Mouse (Mus musculus) 416B (cell line): ENCODE measurements around the gene Tbc1d16.

Experiments
- DNase-seq: peaks from one replicate; pipeline ENCODE4 v3.0.0; 2011; ENCODE audit warnings: low read depth

Tbc1d16 gene

DNA sequence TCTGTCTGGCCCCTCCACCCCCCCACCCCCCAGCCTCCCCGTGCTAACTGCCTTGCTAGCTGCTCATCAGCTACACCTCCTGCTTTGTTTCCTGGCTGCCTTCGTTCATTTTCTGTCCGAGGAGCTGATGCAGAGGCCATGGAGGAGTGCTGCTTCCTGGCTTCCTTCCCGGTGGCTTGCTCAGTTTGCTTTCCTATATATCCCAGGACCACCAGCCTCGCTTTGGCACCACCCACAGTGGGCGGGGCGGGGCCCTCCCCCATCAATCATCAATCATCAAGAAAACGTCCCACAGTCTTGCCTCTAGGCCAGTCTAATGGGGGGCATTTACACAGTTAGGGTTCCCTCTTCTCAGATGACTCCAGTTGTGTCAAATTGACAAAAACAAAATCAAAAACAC, 8.1 kb upstream of the Tbc1d16 start:
- DNase-seq: no peak

DNA sequence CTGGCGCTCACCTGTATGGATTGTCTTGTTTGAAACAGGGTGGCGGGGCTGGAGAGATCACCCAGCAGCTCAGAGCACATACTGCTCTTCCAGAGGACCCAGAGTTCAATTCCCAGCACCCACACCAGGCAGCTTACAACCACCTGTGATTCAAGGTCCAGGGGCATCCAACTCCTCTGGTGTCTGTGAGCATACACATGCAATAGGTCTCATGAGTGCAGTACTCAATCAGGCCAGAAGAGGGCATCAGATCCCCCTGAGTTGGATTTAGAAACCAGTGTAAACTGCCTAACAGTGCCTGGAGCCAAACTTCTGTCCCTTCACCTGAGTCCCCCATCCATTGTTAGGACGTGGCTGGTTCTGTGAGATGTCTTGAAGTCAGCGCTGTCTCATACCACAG, 7.3 kb upstream of the Tbc1d16 start:
- peak; percentile 83 for DNase-seq

DNA sequence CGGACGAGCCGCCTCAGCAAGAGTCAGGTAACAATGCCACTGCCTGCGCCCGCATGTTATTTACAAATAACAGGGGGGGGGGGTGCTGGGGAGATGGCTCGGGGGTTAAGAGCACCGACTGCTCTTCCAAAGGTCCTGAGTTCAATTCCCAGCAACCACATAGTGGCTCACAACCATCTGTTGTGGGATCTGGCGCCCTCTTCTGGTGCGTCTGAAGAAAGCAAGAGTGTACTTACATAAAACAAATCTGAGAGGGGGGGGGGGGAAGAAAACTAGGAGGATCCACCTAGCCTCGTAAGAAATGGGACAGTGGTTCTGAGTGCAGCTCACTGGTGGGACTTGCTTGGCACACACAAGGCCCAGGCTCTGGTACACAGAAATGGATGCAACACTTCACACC, 6.5 kb upstream of the Tbc1d16 start:
- no peak for DNase-seq

DNA sequence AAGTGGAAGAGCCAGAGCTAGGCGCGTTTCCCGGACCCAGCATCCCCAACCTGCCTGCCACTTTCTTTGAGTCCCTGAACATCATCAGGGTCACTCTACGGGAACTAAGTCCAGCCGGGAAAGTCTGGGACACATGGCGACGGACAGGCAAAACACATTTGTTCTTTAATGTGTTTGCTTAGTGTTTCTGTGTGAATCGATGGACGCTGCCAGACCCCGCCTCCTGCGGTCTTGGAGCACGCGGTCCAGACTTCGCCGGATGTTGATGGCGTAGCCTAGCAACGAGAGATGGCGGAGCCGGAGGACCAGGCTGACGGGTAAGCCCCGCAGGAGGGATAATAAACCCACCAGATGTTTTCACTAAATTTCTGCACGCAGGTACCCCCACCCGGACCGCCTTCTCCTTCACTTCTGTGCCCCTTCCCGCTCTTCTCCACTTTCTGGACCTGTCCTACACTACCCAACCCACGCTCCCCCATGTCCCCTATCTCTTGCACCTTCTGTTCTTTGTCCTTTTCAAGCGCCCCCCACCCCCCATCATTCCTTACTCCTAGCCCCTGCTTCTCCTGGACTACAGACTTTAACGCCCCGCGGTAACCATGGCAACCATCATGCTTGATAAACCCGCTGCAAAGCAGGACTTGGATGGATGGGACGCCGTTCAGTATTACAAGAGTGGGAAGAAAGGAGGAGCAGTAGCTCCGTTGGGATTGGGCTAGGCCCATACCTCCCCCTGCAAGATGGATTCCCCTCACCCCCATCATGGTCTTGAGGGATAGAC, 737 bp upstream of the Tbc1d16 start:
- DNase-seq: peak; percentile 61

DNA sequence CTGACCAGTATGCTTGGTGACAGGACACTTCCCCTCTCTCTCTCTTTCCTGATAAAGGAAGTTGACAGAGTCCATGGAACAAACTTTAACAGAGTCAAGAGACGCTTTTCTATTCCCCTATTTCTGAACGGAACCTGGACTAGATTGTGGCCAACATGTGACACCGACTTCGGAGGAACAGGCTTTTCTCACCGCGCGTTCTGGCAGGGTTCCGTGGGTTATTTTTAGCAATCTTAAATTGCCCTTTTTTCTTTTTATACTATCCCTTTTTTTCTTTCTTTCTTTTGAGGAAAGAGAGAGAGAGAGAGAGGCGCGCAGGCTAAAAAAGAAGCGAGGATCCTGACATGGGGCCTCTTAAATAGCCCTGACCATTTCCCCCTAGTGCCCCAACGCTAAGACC, 708 bp downstream of the Tbc1d16 start:
- peak; percentile 36 for DNase-seq

DNA sequence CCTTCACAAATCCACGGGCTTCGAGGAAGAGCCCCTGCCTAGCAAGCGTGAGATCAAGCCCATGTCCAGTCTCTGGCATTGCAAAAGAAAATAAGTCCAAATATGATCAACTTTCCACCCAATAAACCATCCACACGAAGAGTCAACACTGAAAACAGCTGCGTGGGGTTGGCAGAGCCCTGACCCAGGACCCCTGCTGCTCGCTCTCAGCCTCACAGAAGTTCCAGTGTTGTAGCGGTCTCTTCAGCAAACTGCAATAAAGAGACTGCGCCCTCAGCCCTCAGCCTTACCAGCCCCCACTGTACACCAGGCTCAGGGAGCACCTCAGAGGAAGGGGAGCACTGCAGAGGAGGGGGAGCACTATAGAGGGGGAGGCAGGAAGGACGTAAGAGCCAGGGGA, 2.7 kb downstream of the Tbc1d16 start:
- DNase-seq: no peak

DNA sequence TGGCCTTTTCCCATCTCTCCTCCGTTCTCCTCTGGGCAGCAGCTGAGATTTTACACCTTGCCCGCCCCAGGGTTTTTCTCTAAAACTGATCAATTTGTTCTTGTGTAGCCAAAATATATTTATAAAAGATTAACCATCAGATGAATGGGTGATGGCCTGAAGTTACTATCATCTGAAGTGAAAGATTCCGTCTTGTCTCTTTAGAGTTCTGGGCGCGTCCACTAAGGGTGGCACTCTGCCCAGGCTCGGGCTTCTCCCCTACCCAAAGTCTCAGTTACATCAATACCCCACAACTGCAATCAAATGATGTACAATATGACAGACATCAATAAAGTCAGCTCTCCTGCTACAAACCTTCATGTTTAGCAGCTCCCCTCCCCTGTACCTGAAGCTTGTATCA, 3.4 kb downstream of the Tbc1d16 start:
- DNase-seq: no peak

DNA sequence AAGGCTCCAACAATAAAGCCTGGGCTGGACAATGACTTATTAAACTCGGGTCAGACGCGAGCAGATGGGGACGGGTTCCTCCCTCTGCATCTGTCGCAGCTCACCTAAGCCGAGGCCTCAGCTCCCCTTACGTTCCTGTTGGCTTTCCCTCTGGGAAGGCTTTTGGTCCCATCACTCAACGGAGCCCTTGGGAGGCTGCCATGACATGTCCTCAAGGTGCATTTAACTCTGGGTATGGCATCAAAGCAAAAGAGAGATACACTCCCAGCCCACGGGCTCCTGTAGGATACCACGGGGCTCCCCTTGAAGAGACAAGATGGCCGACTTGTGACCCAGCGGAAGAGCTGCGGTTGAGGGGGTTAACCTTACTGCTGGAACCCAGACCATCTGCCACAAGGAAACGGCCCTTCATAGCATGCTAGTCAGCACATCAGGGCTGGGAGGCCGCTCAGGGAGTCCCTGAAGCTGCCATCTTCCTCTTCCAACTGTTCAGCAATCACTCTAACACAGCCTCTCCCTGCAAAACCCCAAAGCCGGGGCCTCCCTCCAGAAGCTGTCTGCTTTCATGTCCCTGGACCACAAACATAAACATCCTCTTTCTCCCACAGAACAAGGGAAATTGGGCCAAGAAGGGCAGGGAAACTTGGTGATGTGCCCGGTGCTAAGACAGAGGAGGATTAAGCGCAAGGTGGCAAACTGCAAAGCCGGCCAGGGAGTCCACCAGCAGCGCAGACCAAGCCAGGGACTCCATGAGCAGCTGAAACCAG, 5.0 kb downstream of the Tbc1d16 start:
- DNase-seq: no peak

DNA sequence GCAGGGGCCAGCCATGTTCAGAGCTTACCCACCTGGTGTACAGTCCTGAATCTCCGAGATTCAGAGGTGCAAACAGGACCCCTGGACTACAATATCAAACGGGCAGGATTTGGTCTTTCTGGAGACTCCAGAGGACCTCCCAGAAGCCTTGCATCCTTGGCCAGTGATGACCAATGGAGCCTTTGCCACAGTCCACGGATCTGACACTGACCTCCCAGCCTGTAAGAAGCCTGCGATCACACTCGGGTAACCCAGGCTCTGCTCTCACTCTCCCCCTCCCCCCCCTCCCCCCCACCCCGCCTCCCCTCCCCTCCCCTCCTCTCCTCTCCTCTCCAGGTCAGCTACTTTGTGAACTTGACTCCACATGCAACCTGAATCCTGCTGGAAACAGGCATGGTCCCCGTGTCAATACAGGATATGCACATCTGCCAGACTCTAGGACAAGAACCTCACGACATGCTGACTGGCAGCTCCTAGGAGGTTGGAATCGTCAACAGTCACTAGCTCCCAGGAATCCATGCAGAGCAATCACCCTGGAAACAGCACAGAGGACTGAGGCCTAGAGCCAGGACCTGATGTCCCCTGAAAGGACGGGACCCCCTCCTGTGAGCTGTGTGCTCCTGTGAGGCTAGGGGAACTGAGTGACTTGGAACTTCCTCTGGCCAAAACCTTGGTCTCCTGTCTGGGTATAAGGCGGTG, 6.3 kb downstream of the Tbc1d16 start:
- DNase-seq: no peak

DNA sequence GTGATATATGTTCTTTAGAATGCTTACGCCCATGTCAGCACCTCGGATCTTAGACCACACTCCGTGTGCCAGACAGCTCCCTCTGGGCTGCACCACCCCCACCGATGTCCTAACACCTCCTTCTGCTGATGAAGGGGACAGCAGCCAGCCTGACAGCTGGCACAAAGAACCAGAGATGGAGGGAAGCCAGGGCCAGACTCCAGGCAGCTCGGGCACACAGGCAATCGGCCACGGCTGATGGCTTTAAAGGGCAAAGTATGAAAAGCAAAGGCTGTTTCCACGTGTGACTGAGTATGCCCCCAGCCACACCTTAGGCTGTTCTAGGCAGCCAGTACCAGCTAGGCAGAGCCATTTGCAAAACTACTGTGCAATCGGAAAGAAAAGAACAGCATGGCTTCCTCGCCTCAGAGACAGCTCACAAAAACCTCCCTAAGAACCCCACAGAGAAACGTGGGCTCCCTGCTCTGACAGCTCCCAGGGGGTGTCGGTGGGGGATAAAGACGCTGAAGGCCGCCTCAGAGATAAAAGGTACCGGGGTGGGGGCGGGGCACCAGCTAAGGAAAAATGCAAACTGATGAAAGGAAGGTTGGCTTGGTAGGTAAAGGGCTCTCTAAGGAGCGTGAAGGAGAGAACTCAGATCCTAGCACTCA, 8.4 kb downstream of the Tbc1d16 start:
- DNase-seq: no peak

DNA sequence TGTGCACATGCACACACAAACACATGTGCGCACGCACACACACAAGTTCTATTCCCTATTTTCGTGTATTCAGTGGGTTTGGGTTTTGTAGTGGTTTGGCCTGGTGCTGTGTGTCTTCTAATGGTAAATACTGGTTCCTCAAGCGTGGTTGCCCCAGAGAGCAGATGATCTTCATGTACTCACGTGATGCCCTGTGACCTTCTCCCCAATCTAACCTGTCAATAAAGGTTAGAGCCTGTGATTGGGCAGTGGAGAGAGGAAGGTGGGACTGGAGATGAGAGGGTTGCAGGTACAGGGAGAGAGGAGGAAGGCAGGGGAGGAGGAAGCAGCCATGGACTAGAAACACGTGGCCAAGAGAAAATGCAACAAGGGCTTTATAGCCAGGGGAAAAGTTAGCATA, 10.4 kb downstream of the Tbc1d16 start:
- DNase-seq: no peak

DNA sequence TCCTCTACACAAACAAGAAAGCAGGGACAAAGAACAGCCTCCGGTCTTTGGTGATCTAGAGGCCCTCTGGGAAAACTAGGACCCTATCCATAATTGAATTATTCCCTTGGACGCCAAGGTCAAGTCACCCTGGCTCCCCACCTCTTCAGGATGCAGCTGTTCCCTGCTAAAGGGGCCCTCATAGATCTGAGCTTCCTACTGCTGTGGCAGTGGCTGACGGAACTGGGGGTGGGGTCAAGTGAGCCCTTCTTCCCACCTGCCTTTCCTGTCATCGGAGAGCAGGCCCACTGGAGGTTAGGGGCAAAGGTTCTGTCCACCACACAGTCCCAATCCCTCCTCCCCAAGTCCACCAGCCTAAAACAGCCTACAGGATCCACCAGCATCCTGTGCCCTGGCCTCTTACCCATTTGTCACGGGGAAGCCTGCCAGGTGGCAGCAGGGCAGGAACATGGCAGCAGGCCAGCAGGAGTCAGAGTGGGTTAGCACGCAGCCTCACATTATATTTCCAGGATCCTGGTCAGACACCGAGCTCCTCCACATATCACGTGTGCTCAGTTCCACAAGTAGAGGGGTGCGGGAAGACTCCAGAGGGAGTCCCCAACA, 12.3 kb downstream of the Tbc1d16 start:
- peak; percentile 73 for DNase-seq

DNA sequence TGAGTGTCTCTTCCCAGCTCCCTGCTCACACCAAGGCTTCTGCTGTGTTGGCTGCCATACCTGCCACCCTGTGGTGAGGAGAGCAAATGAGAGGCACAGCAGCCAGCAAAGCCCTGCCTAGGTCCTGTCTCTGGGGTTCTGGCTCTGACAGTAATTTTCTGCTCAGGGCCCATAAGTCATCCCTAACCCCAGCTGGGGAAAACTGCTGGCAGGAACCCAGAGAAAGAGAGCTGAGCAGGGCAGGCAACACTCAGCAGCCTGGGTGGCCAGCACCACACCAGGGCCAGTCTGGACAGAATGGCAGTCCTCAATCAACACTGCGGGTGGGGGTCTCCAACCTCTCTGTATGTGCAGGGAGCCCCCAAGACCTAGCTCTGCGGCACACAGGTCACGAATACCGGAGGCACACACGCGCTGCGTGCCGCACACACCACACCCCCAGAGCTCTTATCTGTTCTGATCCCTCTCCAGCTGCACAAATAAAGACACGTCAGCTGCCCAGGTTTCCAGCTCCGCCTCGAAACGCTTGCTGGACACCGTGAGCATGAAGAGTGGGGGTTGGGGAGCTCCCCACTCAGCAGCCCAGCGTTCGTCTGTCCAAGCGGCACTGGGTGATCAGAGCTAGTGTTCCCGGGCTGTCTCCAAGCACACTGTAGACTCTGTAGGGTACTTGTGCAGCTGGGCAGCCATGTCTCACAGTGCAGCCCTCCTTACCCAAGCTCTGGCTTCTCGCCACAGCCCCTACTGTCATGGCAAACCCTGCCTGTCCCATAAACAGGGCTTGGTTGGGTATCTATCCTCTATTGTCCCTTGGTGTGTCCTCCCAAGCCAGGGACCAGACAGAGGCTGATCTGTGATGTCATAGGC, 13.0 kb downstream of the Tbc1d16 start:
- DNase-seq: peak; percentile 91

DNA sequence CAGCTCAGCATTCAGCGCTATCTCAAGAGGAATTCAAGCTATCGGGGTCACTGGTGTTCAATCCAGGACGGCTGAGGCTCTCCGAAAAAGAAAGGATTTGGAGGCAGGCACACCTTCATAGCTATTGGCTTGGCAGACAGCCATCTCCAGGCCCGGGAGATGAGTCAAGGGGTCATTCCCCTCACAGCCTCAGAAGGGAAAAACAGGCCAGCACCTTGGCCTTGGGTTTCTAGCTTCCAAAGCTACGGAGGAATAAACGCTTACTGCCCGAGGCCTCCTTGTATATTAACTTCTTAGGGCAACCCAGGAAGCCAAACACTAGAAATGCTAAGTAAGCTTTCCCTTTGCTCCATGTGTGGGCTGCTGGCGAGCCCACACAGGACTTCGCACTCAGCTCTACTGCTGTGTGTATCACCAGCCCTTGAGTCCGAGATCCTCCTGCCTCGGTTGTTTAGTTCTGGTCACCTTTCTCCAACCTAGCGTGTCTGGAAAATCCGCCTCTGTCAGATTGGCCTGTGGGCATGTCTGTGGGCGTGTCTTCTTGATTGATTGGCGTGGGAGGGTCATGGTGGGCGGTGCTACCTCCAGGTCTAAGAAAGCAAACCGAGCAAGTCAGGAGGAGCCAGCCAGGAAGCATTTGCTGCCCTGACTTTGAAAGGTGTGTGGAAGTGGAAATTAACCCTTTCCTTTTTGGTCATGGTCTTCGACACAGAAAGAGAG, 15.0 kb downstream of the Tbc1d16 start:
- no peak for DNase-seq

DNA sequence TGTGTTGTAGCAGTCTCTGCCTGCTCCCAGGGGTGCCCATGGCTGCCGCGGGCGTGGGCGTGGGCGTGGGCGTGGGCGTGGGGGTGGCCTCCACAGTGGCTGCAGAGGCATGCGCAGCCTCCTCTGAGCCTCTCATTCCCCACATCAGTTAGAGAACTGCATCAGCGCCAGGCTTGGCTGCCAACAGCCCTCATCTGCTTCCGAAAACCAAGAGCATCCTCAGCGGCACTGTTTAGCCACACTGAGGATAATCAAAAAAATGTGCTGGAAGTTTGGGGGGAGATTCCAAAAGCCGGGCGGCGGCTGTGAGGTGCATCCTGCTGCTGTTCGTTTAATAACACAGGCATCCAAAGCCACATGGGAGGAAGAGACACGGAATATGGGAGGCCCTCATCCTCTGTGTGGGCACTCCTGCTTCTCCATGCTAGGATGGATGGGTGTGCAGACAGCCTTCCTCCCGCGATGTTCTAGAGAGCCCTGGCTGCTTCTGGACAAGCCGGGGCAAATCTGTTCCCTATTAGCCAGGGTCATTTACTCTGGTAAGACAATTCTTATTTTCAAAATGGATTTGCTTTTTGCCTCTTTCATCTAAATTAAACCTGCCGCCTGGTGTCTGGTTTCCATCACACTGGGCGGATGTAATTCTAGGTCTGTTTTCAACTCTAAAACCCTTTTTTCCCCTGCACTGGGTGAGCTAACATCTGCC, 16.5 kb downstream of the Tbc1d16 start:
- DNase-seq: no peak

DNA sequence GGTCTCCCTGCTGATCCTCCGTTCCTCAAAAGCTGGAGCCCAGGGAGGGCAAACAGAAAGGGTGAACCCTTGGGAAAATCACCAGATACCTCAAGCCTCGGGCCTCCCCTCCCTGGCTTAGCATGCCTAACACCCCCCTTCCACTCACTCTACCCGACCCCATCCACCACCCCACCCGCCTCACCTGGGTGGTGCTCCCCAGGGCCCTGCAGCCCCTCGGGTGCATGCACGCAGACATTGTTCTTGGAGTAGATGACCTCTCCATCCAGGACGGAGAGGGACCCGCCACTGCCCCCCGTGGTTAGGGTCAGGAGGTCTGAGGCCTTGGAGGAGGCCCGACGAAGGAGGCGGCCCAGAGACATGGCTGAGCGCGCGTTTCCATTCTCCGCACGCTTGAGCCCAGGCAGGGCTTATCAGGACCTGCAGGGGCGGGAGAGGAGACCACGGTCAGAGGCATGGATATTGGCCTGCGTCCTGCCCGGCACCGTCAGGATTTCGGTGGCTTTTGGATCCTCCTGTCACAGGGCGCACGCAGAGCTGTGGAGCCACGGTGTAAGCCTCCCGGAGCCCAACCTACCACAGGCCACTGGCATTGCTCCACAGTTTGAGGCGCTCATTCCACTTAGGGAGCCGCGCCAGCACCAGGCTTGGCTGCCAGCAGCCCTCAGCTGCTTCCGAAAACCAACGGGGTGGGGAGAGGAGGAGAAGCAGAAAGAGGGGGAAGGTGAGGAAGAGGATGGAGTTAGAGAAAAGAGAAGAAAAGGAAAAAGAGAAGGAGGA, 17.8 kb downstream of the Tbc1d16 start:
- no peak for DNase-seq

DNA sequence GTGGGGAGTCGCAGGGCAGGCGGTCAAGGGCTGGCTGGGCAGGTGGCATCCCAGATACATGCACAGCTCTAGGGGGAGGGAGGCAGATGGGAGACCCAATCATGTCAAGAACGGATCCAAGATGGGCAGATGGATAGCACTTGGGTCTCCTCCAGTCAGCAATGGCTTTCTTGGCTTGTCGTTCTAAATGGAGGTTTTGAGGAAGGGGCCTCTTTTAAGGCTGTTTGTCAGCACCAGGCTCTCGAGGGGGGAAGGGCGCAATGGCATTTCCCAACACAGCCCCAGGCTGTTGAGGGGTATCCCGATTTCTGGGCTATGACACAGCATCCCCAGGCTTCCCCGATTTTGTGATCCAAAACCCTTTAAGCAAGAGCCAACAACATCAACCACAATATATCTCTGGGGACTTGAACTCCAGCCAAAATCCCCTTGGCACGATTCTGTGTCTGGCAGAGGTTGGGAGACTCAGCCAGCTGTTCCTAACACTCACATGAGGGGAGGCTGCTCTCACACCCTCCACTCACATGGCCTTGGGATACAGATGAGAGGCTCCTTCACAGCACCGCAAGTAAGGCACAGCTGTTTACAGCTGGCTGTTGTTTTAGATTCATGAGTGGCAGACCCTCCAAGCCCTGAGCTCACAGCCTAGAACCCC, 18.8 kb downstream of the Tbc1d16 start:
- no peak for DNase-seq

DNA sequence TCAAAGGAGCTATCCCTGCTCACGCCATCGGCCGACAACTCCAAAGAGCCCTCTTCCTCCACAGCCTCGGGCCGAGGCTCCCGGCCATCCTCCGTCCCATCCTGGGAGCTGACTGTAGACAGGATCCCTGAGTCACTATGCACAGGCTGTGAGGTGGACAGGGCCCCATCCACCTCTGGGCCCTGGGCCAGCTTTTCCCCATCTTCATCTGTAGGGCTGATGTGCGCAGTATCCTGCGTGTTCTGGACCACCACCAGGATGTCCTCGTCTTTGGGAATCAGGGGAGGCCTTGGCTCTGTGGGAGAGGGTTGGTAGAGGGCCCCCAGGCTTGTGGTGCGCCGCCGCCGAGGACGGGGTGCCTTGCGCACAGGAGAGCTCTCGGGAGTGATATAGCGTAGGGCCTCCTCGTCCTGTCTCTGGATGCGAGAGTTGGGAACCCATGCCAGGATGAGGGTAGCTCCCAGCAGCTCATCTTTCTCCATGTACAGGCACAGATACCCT, 19.4 kb downstream of the Tbc1d16 start:
- no peak for DNase-seq
